Mouse (Mus musculus) hindlimb bud, embryonic 11.5 days (tissue): ENCODE measurements around the gene Corin.

Experiments used
- DNase-seq: peaks from one replicate; pipeline ENCODE4 v3.0.0-alpha.2; 2012; ENCODE audit warnings: low read depth, low spot score; ENCODE audit errors: extremely low spot score

The Corin gene

DNA sequence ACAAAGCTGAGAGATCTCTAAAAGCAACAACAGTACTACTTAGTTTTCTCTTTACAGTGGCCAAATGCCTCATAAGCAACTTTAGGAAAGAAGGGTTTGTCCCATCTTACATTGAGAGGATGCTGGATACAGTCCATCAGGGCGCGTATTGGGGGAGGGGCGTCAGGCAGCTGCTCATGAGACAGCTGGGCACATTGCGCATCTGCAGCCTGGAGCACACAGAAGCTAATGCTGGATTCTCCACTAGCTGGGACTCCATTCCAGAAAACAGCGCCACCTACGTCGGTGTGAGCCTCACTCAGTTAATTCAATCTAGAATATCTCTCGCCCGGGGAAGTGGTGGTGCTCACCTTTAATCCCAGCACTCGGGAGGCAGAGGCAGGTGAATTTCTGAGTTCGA lies 60.3 kb downstream of the Corin start:
- DNase-seq = no peak

DNA sequence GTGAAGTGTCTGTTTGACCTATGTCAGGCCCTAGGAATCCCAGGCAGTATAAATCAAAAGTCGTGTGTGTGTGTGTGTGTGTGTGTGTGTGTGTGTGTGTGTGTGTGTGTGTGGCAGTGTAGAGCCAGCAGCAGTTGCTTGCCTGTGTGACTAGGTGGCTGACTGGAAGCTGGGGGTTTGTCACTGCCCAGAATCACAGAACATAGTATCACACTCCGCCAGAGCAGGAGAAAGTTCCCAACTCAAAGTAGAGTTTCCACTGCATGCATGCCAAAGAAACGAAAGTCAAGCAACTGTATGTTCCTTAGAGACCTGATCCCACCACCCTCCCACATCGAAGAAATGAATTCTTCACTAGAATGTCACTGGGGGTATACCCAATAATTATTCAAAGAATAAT lies 61.3 kb downstream of the Corin start:
- DNase-seq = no peak

DNA sequence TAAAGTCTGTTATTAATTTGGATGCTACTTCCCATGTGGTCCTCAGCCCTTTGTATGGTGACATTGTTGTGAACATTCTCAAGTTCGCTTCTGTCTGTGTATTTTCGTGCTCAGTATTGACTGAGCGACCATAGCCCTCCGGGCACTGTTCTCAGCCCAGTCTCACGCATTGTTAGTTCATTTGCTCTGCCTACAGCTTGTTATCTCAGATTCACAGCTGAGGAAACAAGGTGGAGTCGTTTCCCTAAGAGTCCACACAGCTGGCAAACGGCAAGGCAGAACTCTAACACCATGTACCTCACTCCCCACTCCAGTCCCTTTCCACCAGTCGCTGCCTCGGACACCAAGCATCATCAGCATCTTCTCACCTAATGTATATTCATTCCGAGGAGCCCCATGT lies 63.1 kb downstream of the Corin start:
- DNase-seq = no peak

DNA sequence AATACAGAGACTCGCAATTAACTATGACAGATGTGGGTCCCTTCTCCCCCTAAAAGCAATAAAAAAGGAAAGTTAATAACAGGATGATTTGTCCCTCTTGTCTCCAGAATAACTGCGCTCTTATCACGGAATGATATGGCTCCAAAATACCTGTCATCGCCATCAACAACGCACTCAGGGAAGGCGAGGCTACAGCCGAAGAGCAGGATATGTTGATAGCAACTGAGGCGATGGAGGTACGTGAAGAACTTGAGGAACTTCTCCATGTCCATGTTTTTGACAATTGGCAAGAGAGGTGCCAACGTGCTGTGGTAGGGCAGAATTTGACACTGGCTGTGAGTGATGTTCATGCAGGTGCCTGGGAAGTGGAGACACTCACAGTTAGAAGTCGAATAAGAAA lies 69.2 kb downstream of the Corin start:
- DNase-seq = no peak

DNA sequence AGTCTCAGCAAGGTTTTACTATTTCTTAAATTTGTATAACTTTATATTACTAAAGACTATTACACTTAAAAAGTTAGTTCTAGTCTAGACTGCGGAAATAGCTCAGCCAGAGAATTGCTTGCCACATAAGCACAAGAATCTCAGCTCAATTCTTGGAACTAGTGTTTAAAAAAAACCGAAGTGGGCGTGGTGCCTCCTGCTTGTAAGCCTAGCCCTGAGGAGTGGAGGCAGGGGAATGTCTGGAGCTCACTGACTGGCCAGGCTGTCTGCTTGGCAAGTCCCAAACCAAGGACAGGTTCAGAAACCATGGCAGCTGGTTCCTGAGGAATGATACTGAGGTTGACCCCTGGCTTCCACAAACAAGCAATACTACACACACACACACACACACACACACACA lies 72.4 kb downstream of the Corin start:
- no peak for DNase-seq

DNA sequence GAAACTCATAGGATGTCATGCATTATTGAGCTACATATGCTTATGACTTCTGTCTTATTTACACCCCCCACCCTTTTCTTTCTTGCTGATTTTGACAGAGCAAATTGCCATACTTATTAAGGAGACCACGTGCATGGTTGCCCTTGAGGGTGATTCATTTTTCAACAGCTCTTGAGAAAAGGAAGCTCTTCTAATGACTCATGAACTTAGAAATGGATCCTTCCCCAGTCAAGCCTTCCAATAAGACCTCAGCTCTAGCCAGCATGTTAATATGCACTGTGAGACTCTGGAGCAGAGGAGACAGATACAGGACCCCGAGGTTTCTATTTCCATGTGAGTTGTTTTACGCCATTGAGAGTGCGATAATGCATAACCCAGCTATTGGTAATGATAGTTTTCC lies 76.7 kb downstream of the Corin start:
- DNase-seq = no peak

DNA sequence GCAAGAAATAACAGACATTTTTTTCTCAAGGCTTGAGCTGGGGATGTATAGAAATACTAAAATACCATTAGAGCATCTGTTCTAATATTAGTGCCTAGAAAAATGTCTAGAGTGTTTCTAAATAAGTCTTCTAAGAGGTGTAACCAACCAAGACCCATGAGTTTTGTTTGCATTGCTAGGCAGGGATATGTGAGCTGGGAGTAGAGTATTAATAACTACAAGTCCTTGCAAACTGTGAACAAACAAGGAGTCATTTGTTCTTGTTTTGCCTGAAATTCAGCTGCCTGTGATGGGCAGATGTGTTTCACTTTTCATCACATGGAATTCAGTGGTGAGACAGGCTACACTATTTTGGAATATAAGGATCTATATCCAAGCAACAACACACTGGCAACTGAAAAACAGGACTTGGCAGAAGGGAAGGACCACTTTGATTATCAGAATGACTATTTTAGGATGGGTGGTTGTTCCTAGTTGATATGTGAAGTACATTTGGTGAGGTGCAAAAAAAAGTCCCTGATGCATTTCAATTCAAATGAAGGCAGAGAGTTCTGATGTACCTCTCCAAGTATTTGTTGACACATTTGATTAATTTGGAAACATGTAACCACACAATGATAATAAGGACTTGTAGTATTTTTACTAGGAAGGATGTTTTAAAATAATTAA lies 78.8 kb downstream of the Corin start:
- no peak for DNase-seq

DNA sequence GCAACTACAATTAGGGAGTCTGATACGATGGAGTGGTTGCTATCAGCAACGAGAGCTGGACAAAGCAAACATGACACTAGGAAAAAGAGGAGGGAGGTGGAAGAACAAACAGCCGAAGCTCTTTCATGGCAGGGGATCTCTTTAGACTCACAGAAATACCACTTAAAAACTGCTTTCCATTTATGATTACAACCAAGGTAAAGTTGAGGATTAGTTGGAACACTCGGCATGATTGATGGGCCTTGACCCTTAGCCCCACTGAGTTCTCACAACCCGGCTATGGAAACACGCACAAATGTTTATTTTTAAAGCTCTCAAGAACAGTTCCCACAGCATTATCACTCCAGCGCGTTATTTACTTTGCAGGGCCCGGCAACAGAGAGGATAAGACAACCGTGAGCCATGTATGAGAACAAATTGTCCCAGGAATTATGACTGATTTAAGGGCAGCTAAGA lies 92.4 kb downstream of the Corin start:
- DNase-seq = no peak

DNA sequence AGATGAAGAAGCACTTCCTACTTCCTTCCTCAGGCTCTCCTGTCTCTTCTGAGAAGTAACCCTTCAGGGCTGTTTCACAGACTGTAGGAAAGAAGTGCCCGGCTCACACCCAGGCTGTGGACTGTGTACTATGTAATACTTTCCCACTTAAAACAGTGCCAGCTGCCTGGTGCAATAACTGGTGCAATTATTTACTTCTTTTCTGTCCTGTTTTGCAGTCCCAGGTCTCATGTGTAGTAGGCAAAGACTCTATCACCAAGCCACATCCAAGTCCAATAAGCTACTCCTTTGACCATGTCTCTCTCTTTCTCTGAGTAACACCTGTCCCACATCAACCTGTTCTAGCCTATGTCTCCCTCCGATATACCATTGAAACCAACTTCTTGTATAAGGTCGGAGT lies 93.4 kb downstream of the Corin start:
- no peak for DNase-seq

DNA sequence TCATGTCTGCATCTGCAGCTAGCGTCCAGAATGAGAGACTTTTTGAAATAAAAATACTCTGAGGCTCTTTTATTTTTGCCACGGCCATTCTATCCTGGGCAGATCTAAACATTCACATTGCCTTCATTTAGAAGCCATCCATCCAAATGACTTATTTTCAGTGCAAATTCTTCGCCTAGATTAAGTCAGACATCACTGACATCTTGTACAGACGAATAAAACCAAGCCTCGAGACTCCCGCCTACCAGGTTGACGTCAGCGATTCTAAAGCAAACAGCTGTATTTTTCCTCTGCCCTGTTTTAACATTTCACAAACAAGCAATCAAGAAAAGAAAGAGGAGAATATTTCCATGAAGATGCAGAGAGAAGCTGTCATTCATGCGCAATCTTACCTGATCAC lies 100.9 kb downstream of the Corin start:
- no peak for DNase-seq

DNA sequence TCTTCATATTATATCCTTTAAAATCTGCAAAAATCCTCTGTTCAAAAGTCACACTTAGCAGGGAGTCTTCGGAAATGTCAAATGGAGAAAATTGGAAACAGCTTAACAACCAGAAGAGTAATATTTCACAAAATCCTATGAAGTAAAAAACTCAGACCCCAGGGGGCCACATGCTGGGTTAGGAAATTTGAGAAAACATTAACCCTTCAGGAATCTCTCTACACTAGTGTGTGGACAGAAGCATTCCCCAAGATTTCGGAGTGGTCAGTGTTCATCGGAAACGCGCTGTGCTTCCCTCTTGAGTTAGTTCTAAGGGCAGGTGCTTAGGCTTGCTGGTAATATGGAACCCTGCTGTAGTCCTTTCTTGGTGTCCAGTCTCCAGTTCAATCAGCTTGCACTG lies 101.4 kb downstream of the Corin start:
- DNase-seq = no peak

DNA sequence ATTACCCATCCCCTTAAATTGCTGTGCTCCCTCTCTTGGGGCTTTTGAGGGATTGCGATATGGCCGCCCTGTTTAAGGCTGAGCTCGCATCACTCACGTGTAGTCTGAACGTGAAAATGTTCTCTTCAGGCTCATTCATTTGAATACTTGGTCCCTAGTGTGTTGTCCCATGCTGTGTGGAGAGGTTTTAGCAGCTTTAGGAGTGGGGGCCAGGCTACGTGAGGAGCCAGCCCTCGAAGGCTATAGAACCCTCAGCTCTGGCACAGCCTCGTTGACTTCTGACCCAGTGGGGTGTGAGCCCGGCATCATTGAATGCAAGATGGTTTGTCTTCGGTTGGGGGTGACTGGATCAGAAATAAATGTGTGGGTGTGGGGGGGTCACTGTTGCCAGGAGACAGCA lies 102.5 kb downstream of the Corin start:
- no peak for DNase-seq

DNA sequence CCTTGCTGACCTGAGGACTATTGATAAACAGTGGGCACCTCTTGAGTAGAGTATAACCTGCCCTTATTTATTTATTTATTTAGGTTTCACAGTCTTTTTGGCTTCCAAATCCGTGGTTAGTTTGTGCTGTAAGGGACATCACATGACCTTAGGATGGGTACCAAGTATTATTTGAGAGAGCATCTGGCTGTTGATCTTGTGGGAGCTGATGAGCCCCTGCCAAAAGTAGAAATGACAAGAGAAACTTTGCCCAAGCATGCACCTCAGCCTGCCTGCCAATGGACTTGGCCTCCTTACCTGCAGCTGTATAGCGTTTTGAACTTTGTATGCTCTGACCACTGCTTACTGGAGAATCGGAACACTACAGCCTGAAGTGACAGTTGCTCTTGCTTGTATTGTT lies 103.0 kb downstream of the Corin start:
- DNase-seq = no peak

DNA sequence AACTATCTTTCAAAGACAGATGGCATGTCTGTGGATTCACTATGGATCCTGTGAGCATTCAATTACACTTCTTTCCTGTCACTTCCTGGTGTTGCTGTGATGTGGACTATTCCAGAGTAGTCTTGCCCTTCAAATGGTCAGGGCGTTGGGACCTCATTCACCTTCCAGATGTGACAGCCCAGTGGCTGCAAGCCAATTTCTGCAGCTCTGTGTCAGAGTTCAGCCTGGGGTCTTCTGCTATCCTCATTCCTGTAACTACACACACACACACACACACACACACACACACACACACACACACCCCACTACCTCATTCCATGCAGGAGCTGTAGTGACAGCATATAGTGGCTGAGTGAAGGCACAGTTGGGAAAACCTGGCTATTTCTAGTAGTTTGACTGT lies 122.1 kb downstream of the Corin start:
- no peak for DNase-seq

DNA sequence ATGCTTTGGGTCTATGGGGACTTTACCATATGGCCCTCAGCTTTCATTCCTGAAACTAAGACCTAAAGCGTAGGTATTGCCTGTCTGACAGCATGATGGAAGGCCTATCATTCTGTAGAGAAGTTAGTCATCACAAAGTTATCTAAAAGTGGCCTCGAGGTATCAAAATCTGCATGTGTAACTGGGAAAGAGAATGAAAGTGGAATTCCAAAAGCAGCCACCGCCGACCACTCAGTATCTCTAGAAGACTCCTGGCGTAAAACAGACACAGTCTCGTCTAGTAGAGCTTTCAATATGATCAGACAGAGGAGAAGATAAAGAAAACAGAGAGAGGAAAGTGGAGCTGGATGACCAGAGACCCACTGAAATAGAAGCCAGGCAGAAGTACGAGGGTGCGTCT lies 123.7 kb downstream of the Corin start:
- no peak for DNase-seq

DNA sequence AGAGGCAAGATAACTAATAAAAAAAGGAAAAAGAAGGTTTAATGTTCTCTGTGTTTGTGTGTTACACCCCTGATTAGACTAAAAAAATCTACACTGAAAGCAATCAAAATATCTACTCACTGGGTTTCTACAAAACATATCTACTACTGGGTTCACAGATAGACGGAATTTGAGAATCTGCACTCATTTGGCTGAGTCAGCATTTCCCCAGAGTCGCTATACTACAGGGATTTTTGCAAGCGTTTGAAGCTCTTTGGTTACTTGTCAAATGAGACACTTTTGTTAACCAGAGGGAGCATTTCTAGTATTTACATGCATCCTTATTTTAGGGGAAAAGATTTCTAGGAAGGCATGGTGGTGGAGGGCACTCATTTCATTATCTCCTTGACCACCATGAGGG lies 136.3 kb downstream of the Corin start:
- DNase-seq = no peak

DNA sequence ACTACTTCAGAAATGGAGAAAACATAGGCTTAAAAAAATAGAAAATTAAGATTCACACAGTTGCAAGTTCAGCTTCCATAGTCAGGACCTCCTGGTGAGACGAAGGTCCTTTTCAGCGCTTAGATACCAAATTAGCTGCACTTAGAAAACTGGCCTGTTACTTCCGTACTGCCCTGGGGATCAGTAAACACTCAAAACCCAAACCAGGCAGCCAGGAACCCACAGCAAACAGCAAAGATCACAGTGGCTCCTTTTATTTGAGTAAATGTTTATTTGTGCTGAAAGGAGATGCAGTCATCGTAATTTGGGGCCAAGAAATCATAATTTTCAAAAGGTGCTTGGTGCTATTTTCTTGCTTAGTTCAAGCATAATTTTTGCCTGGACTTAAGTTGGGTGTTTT lies 138.5 kb downstream of the Corin start:
- no peak for DNase-seq

DNA sequence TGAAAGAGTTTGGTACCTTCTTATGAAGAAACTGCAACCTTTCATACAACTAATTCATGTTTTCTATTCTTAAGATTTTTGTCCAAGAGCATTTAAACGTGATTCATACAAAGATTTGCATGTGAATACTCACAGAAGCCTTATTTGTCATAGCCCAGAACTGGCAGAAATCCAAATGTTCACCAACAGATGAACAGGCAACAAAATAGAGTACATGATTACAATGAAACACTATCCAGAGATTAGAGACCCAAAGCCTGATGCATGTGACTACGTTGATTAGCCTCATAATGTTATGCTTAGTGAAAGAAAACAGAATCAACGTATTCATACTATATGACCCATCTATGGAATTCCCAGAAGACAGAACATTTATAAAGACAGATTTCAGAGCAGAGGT lies 140.4 kb downstream of the Corin start:
- no peak for DNase-seq

DNA sequence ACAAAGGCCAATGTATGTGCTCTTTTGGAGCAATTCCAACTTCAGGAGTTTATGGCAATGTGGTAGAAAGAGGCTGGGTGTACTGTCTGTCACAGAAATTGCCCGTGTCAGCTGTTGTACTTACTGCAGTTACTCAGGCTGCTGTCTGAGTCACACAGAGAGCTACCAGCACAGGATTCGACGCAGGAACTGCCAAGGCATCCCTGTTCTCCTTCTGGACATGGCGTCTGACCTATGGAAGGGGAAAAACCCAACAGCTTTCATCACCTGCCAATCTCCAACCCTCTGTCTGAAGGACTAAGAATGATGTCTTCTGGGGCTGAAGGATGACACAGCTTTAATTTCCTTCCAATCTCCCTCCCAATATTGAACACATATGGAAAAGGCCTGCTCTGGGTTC lies 150.5 kb downstream of the Corin start:
- no peak for DNase-seq

DNA sequence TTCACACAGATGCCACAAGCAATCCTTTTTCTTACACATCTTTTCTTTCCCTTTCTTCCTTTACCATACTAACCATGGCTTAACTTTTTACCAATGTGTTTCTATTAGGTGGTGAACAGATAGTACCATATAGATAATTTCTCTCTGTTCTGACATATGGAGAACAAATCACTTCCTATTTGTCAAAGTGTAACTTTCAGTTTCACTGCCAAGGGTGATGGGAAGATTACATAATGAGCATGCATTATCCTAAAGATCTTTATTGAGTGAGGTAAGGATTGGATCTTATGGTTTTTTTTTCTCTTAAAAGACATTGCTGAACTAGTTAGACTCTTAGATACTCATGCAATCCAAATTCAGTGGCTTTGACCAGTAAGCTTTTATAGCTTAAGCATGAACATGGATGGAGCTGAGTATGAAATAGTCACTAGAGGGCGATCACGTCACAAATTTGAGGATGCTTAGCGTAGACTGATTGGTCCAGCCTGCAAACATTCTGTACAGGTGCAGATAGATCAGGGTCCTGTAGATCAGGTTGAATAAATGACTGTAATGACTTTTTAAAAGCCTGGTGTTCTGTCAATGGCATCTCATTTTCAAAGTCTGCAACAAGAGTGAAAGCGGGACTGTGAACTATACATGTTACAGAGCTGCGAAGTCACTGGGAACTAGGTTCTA lies 154.1 kb downstream of the Corin start:
- no peak for DNase-seq

DNA sequence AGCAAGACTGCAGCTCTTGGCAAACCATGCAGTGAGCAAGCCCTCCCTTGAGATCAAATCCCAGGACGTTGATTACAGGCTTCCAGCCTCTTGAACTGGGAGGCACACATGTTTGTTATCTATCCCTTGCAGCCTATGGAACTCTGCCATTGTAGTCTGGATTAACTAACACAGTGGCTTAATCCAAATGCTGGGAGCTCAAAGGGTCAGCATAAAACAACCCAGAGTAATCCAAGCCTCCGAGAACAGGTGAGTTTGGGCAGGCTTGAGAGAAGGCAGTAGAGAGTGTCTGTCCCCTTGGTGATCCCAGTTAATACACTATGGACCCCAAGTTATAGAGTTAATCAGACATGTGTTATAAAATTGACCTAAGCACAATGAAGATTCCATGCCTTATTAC lies 155.7 kb downstream of the Corin start:
- DNase-seq = no peak

DNA sequence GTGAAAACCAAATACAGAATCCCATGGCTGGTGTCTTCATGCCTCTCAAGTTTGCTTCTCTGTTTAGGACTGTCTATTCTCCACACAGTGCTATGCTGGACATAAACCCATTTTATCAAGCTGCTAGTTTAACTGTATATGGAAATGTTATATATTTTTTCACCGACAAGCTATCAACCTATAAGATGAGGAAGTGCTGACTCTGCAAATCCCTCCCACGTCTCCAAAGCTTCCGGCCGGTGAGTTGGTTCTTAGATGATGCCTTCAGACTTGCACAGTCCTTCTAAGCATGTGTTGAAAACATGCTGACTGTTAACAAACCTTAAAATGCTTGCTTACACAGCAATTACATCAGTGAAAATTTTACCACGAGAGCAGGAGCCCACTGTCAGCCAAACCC lies 168.4 kb downstream of the Corin start:
- DNase-seq = no peak

DNA sequence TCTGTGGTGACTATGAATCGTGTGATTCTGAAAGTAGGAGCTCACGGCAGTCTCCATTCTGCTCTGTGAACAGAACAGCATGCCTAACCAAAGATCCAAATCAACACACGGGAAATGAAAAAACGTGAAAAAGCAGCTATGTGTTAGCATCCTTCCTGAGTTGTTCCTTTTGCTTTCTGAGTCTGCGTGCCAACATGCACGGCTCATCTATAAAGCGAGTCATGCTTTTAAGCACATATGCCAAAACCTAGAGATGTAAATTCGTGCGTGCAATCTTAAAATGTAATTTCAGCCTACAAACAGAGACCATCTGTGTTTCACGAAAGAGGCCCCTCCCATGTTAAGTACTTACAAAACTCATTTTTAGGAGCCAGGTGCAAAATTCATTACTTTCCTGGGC lies 171.4 kb downstream of the Corin start:
- no peak for DNase-seq
